25 mouse cellular contexts compared by ENCODE assay signal in the genomic region with DNA sequence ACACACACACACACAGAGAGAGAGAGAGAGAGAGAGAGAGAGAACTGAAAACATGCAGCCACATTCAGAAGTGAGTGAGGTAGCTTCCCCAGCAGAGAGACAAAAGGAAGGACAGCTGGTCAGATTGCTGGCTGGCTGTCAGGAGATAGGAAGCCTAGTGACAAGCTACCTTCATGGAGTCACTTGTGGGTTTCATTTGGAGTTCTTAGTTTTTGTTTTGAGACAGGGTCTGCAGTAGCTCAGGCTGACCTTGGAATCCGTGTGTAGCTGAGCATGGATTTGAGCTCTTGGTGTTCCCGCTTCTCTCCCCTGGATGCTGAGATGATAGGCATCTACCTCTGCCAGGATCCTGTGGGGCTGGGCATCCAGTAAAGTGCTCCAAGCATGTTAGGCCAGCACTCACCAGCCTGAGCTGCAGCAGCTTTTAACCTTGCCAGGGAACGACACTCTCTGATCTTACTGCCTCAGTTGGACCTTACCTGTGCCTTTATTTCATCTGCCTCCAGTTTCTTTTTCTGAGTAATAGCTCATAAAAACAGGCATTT. TPM values are rescaled to one million over a fixed set of nuclear protein-coding genes. Genes with fewer than 3 reads are reported as not detected.
DNase-seq lines count a peak whose midpoint lies in the region; ATAC-seq and TF ChIP-seq lines count a peak whose summit lies in the region.
"Had no signal": no experiment of that assay in that cellular context is flagged by ENCODE, and none has a peak within 500 bp of the region (broad histone marks: within the 10 kb centered on the region; RNA-seq: fewer than 3 reads in every experiment).

No protein-coding gene starts in this region.

- H3K9me3 ChIP-seq in forebrain, embryonic 11.5 days (ENCODE audit: control insufficient read depth, low read length), result no peaks in the 10 kb centered on the region
- no peaks in the 10 kb centered on the region for H3K9me3 ChIP-seq in forebrain, postnatal 0 days (ENCODE audit: low read length)
- no peaks in the 10 kb centered on the region for H3K9me3 ChIP-seq in midbrain, embryonic 12.5 days
- no peaks in the 10 kb centered on the region for H3K9me3 ChIP-seq in midbrain, embryonic 16.5 days (replicated peaks; ENCODE audit: control insufficient read depth, low read length, poor library complexity, severe bottlenecking)
- H3K9me3 ChIP-seq: embryonic facial prominence, embryonic 15.5 days; forebrain, embryonic 10.5 days; forebrain, embryonic 15.5 days; heart, embryonic 12.5 days; hindbrain, embryonic 15.5 days had no signal

- H3K27ac ChIP-seq in forebrain, embryonic 11.5 days (ENCODE audit: low read depth, low read length), result no peak overlapping the region
- no peak overlapping the region for H3K27ac ChIP-seq in forebrain, postnatal 0 days (ENCODE audit: low read depth, low read length)
- H3K27ac ChIP-seq in midbrain, embryonic 12.5 days (replicated peaks), result no peak overlapping the region
- H3K27ac ChIP-seq in midbrain, embryonic 16.5 days (ENCODE audit: low read length), result no peak overlapping the region
- H3K27ac ChIP-seq: embryonic facial prominence, embryonic 15.5 days; forebrain, embryonic 15.5 days; hindbrain, embryonic 15.5 days had no signal

- H3K4me2 ChIP-seq in forebrain, embryonic 11.5 days (ENCODE audit: low read depth, low read length, severe bottlenecking), result no peak overlapping the region
- no peak overlapping the region for H3K4me2 ChIP-seq in forebrain, postnatal 0 days (ENCODE audit: low read depth)
- H3K4me2 ChIP-seq in midbrain, embryonic 12.5 days (replicated peaks), result no peak overlapping the region
- no peak overlapping the region for H3K4me2 ChIP-seq in midbrain, embryonic 16.5 days (ENCODE audit: low read length)
- H3K4me2 ChIP-seq: embryonic facial prominence, embryonic 15.5 days; forebrain, embryonic 15.5 days; heart, embryonic 12.5 days; hindbrain, embryonic 15.5 days had no signal

- H3K36me3 ChIP-seq in forebrain, embryonic 11.5 days (ENCODE audit: control insufficient read depth, insufficient read depth, low read length), result peaks cover 9% of the 10 kb centered on the region
- peaks cover 76% of the 10 kb centered on the region for H3K36me3 ChIP-seq in forebrain, postnatal 0 days (ENCODE audit: insufficient read depth)
- peaks cover 82% of the 10 kb centered on the region for H3K36me3 ChIP-seq in midbrain, embryonic 12.5 days
- H3K36me3 ChIP-seq in midbrain, embryonic 16.5 days (ENCODE audit: control insufficient read depth, insufficient read depth, low read length), result peaks cover 44% of the 10 kb centered on the region

- TF ChIP-seq CTCF in forebrain, postnatal 0 days (IDR thresholded peaks at IDR 0.05; ENCODE audit: low read depth), result no peak

- peak; percentile 16 for DNase-seq in forebrain, embryonic 11.5 days (ENCODE audit: low spot score)
- no peak for DNase-seq in forebrain, postnatal 0 days
- DNase-seq in cerebellum, adult 9-11 months, result peak; percentile 69
- peak; percentile 47 to 58 for DNase-seq in cerebellum, postnatal 36 days
- DNase-seq in heart, adult 18-20 months, result no peak
- no peak for DNase-seq in gastrocnemius, adult 8-10 months (ENCODE audit: low spot score in 2 of 2)
- DNase-seq: adrenal gland, adult 2 months; adrenal gland, postnatal 25 days; embryo, embryonic 11 days; gastrocnemius, postnatal 14 days had no signal

- 94% methylated on average over 3 of the region's 3 CpGs for whole genome bisulfite sequencing in forebrain, embryonic 11.5 days
- 87% methylated on average over 3 of the region's 3 CpGs for WGBS in forebrain, postnatal 0 days
- WGBS in midbrain, embryonic 12.5 days, result 97% methylated on average over 3 of the region's 3 CpGs
- 87% methylated on average over 3 of the region's 3 CpGs for WGBS in midbrain, embryonic 16.5 days

- no peaks in the 10 kb centered on the region for H3K27me3 ChIP-seq in forebrain, embryonic 11.5 days (ENCODE audit: control insufficient read depth, insufficient read depth, low read length)
- no peaks in the 10 kb centered on the region for H3K27me3 ChIP-seq in forebrain, postnatal 0 days (ENCODE audit: insufficient read depth, low read length)
- no peaks in the 10 kb centered on the region for H3K27me3 ChIP-seq in midbrain, embryonic 12.5 days
- H3K27me3 ChIP-seq in midbrain, embryonic 16.5 days (ENCODE audit: control insufficient read depth, insufficient read depth, low read depth, low read length), result no peaks in the 10 kb centered on the region
- H3K27me3 ChIP-seq: embryonic facial prominence, embryonic 15.5 days; forebrain, embryonic 15.5 days; heart, embryonic 12.5 days; hindbrain, embryonic 15.5 days had no signal

- H3K4me3 ChIP-seq in forebrain, embryonic 11.5 days (ENCODE audit: low read depth, low read length), result no peak overlapping the region
- no peak overlapping the region for H3K4me3 ChIP-seq in forebrain, postnatal 0 days (ENCODE audit: low read depth, low read length)
- no peak overlapping the region for H3K4me3 ChIP-seq in midbrain, embryonic 12.5 days
- H3K4me3 ChIP-seq in midbrain, embryonic 16.5 days (ENCODE audit: low read depth, low read length), result no peak overlapping the region
- H3K4me3 ChIP-seq: embryonic facial prominence, embryonic 15.5 days; erythroblast, embryonic 14.5 days; forebrain, embryonic 10.5 days; forebrain, embryonic 15.5 days; heart, embryonic 12.5 days; hindbrain, embryonic 15.5 days had no signal

- no peak for ATAC-seq in forebrain, embryonic 11.5 days (replicated peaks; ENCODE audit: low FRiP score)
- ATAC-seq in forebrain, postnatal 0 days, result no peak
- ATAC-seq in midbrain, embryonic 12.5 days (ENCODE audit: low FRiP score, low read depth), result no peak
- ATAC-seq in midbrain, embryonic 16.5 days, result no peak
- ATAC-seq: forebrain, embryonic 15.5 days; inflammation-experienced regulatory T-cells, adult 6 months; intestine, postnatal 0 days had no signal

- no peak overlapping the region for H3K9ac ChIP-seq in forebrain, embryonic 11.5 days (ENCODE audit: low read length)
- H3K9ac ChIP-seq in forebrain, postnatal 0 days, result no peak overlapping the region
- peak overlapping the region; percentile 15; the same call in 1 of the 2 replicates for H3K9ac ChIP-seq in midbrain, embryonic 12.5 days (replicated peaks)
- no peak overlapping the region for H3K9ac ChIP-seq in midbrain, embryonic 16.5 days (ENCODE audit: low read depth, low read length)
- H3K9ac ChIP-seq: embryonic facial prominence, embryonic 15.5 days; forebrain, embryonic 15.5 days; heart, embryonic 12.5 days; hindbrain, embryonic 15.5 days had no signal

- H3K4me1 ChIP-seq in forebrain, embryonic 11.5 days (replicated peaks; ENCODE audit: control insufficient read depth, insufficient read depth, low read length), result no peaks in the 10 kb centered on the region
- H3K4me1 ChIP-seq in forebrain, postnatal 0 days (ENCODE audit: insufficient read depth), result no peaks in the 10 kb centered on the region
- 0 out of 2 replicates have a peak, but pooled peaks cover 2% of the 10 kb centered on the region for H3K4me1 ChIP-seq in midbrain, embryonic 12.5 days
- no peaks in the 10 kb centered on the region for H3K4me1 ChIP-seq in midbrain, embryonic 16.5 days (ENCODE audit: control insufficient read depth, insufficient read depth, low read length)
- H3K4me1 ChIP-seq: embryonic facial prominence, embryonic 15.5 days; forebrain, embryonic 10.5 days; forebrain, embryonic 15.5 days; hindbrain, embryonic 15.5 days had no signal

RNA-seq across cellular contexts. Expression of gene Cipc, which starts 14.0 kb away (rescaled TPM):
- polyA plus RNA-seq in forebrain, embryonic 11.5 days (2014; fragmentation: Nextera tagmentation; extraction: Ambion mirVana), result 46.5 and 48.7 TPM in 2 replicates
- 53.1 and 62.9 TPM in 2 replicates for total RNA-seq in forebrain, postnatal 0 days (2014; rRNA removed)
- polyA plus RNA-seq in forebrain, postnatal 0 days (2015; fragmentation: Nextera tagmentation; extraction: Ambion mirVana), result 28.4 and 38.1 TPM in 2 replicates
- 44.3 and 46.4 TPM in 2 replicates for polyA plus RNA-seq in midbrain, embryonic 12.5 days (2016; fragmentation: Nextera tagmentation; extraction: Ambion mirVana)
- 56.6 and 57.8 TPM in 2 replicates for polyA plus RNA-seq in midbrain, embryonic 16.5 days (2015; fragmentation: Nextera tagmentation; extraction: Ambion mirVana)
- 10 to 100 TPM; 37.1 to 40.8 TPM for total RNA-seq in heart, adult 18-20 months (2021)
- total RNA-seq in gastrocnemius, adult 8-10 months (2022), result 10 to 100 TPM; 34.5 to 38.7 (median 37.1) TPM

RNA-seq across cellular contexts. Expression of gene Zdhhc22, which starts 29.4 kb away (rescaled TPM):
- polyA plus RNA-seq in forebrain, embryonic 11.5 days (2014; fragmentation: Nextera tagmentation; extraction: Ambion mirVana), result 0.15 and 0.17 TPM in 2 replicates
- total RNA-seq in forebrain, postnatal 0 days (2014; rRNA removed), result 10.7 and 12.5 TPM in 2 replicates
- polyA plus RNA-seq in forebrain, postnatal 0 days (2015; fragmentation: Nextera tagmentation; extraction: Ambion mirVana), result 12.3 and 21.7 TPM in 2 replicates
- polyA plus RNA-seq in midbrain, embryonic 12.5 days (2016; fragmentation: Nextera tagmentation; extraction: Ambion mirVana), result 0.98 and 1.9 TPM in 2 replicates
- 24.4 and 28.1 TPM in 2 replicates for polyA plus RNA-seq in midbrain, embryonic 16.5 days (2015; fragmentation: Nextera tagmentation; extraction: Ambion mirVana)
- not detected for total RNA-seq in heart, adult 18-20 months (2021)
- not detected for total RNA-seq in gastrocnemius, adult 8-10 months (2022)
- total RNA-seq: common myeloid progenitor, adult 5-6 weeks; ES-E14; gastrocnemius, postnatal 14 days; heart, adult 8-10 months; heart, postnatal 25 days had no signal
- polyA plus RNA-seq: erythroblast, embryonic 14.5 days; forebrain, embryonic 10.5 days; gonadal fat pad, adult 2 months; heart, embryonic 12.5 days had no signal

Comparison
In these comparisons a context has a peak if more than half of its experiments do, and no peak if none do; other contexts are left out.
1. DNase-seq: peak in forebrain, embryonic 11.5 days (single experiment), cerebellum, adult 9-11 months (single experiment) and cerebellum, postnatal 36 days (2 of 2); none in forebrain, postnatal 0 days (single experiment), heart, adult 18-20 months (0 of 2) and gastrocnemius, adult 8-10 months (0 of 2).